Mouse (Mus musculus) ES-E14 (cell line): ENCODE results near the gene Pmpca.

Experiments used
- CHD2 ChIP-seq: IDR thresholded peaks from 2 replicates; pipeline ENCODE4 v1.6.1; 2014; ENCODE audit warnings: mild to moderate bottlenecking, low read depth, low read length, inconsistent platforms
- HCFC1 ChIP-seq: IDR thresholded peaks from 2 replicates; pipeline ENCODE4 v1.6.1; 2012; ENCODE audit warnings: low read length, inconsistent platforms, borderline replicate concordance; ENCODE audit not compliant: insufficient read depth
- MAFK ChIP-seq: IDR thresholded peaks from 2 replicates; pipeline ENCODE4 v1.6.1; 2014; ENCODE audit warnings: mild to moderate bottlenecking, low read depth, low read length, inconsistent platforms; ENCODE audit not compliant: insufficient read depth
- ZC3H11A ChIP-seq: IDR thresholded peaks from 2 replicates; pipeline ENCODE4 v1.6.1; 2012; ENCODE audit warnings: low read depth, mild to moderate bottlenecking, inconsistent platforms, low read length, borderline replicate concordance
- ZNF384 ChIP-seq: IDR thresholded peaks from 2 replicates; pipeline ENCODE4 v1.6.1; 2012; ENCODE audit warnings: low read depth, low read length, inconsistent platforms

DNA sequence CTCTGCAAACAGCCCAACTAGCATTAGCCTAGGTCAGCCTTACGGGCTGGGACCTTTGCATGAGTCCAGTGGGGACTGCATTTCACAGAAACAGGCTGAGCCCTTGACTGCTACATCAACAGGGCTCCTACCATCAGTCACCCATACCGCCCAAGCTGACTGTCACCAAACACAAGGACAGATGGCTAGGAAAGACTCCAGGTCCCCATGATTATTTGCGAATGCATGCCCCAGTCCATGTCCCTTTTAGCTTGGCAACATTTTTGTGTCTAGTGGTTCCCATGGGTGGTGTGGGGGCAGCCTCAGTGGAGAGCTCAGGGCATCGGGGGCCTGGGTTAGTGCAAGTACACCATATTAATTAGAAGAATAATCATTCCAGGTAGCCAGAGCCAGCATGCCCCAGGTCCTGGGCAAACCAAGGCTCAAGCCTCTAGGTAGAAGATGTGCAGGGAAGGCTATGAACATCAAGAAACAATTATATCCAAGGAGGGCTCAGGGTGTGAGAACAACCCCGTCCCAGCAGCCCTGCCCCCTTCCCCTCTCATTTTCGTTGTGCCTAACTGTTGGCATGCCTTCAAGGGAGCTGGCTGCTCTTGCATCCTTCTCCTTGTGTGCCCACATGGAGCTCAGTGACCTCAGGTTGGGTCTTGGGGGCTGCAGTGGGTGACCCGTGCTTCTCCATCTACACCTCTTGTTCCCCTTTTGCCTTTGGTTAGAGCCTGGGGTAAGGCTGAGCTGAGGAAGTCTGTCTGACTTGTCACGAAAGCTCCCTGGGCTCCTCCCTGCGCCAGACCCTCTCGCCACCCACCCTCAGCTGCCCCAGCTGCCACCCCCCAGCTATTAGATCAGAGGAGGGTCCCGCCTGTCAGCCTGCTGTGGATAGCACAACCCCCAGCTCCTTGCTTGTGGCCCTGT is 35.8 kb upstream of the Pmpca start:
- TF ChIP-seq ZNF384 (no peak), CHD2 (no peak), ZC3H11A (no peak), MAFK (no peak), HCFC1 (no peak)
